Mouse (Mus musculus): ENCODE measurements at regions not wholly inside any gene's neighbourhood (a gene's known extent, or its start where the extent isn't known, plus 50 kb on each side); places are given as distances from the start of the nearest gene placed in this dataset.

- no peak for DNase-seq (ENCODE audit: low read depth, low spot score)
Observed at GRCm38 (mm10) chr16:79718230-79718629, 627.3 kb upstream of the Tmprss15 start.

- no peak for DNase-seq (ENCODE audit: low read depth, low spot score)
Observed at GRCm38 (mm10) chr16:79692444-79692843, 601.5 kb upstream of the Tmprss15 start.

DNA sequence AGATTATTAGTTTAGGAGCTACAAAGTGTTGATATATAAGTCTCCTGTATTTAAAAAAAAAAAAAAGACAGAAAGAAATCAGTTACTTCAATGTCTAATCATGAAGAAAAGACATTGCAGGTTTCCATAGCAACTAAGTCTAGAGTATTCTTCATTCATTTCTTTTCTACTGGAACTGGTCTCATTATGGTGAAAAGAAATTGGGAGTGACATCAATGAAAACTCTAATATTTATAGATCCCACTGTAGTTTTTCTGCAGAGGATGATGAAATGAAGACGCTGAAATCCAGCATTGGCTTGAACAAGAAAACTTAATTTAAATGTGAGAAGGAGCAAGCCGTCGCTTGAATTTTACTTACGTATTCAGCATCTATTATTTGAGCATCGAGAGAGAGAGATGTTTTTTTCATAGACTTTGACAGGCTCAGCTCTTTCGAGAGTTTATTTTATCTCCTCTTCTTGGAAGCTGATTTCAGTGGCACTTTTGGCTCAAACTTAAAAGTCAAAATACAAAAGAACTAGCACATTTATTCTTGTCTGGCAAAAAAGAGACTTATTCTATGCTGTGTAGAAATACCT, 560.4 kb upstream of the Tmprss15 start:
- no peak for DNase-seq (ENCODE audit: low read depth, low spot score)

DNA sequence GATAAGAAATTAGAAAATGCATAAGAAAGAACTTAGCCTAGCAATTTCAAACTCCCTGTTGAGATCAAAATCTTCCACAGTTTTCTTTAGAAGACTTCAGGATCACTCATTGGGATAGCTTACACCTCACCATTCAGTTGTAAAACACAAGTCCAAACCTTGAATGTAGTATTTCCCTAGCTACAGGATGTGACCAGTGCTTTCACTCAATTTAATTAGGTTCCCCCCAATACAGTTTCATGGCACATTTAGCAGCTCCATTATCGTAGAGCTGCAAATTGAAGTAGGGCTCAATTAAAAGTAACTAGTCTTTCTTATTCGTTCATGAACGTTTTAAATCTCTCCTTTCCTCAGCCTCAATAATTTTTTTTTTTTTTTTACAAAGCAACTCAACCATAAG, 550.0 kb upstream of the Tmprss15 start:
- no peak for DNase-seq (ENCODE audit: low read depth, low spot score)

DNA sequence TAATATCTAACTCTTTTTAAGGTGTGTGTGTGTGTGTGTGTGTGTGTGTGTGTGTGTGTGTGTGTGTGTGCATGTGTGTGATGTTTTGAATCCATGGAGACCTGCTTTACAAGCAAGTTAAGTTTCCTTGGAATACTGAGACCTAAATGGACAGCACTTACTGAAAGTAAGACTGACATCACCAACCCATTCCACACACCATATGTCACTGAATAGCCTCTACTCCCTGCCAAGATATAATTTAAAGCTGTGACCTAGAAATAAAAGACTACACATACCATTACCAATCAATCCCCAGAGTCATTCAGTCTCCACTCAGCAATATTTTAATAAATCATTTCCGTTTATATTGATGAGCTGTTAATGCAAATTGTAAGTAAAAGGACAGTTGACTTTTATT, 536.2 kb upstream of the Tmprss15 start:
- DNase-seq (ENCODE audit: low read depth, low spot score), result no peak

- no peak for DNase-seq (ENCODE audit: low read depth, low spot score)
Observed at GRCm38 (mm10) chr16:79611002-79611401, 520.1 kb upstream of the Tmprss15 start.

DNA sequence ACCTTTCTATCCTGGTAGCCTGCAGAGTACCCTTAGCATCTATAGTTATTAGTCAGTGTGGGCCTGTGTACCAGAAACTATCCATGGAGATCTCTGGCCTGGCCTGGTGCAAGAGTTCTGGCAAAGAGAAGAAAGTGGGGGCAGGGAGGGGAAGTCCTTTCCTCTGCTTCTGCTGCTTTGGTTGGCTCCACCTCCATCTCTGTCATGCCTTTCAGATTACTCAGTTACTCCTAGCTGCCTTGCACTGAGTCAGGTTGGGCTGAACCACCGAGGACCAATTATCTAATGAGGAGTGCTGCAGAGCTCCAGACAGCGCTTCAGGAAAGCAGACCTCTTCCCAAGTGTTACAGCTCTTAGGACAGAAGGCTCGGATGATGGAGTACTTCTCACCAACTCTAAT, 500.0 kb upstream of the Tmprss15 start:
- DNase-seq (ENCODE audit: low read depth, low spot score), result peak; percentile 98

DNA sequence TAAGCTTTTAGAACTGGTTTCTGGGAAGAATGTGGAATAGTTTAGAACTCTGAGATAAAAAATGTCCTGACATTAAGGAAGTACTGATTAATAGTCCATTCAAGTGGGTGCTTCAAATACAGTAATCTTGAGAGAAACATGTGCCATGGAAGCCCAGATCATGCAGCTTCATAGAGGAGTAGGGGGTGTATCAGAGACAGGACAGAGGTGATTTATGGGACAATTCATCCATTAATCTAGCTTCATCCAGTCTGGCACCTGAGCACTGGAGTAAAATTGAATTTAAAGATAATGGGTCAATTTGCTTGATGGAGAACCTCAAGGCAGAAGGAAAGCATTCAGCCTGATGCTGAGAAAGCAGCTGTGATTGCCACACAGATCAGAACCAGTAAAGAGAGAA, 494.8 kb upstream of the Tmprss15 start:
- DNase-seq (ENCODE audit: low read depth, low spot score), result no peak

- peak; percentile 77 for DNase-seq (ENCODE audit: low read depth, low spot score)
Observed at GRCm38 (mm10) chr16:79570867-79571266, 480.0 kb upstream of the Tmprss15 start.

DNA sequence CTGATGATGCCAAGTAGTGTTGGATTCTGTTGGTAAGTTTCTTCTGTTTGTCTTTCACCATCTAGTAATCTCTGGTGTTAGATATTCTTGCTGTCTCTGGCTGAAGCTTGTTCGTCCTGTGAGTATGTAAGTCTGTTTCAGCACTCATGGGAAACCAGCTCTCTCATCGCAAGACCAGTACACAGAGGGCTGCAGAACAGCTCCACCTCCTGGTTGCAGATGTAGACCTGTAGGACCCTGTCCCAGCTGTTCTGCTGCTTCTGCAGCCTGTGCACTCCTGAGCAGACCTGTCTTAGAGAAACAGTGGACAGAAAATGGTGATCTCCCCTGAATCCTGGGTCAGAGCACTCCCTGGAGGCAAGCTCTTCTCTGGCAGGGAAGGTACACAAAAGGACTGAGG, 443.5 kb upstream of the Tmprss15 start:
- DNase-seq (ENCODE audit: low read depth, low spot score), result peak; percentile 45

- peak; percentile 18 for DNase-seq (ENCODE audit: low read depth, low spot score)
Observed at GRCm38 (mm10) chr16:79492493-79492892, 401.6 kb upstream of the Tmprss15 start.

DNA sequence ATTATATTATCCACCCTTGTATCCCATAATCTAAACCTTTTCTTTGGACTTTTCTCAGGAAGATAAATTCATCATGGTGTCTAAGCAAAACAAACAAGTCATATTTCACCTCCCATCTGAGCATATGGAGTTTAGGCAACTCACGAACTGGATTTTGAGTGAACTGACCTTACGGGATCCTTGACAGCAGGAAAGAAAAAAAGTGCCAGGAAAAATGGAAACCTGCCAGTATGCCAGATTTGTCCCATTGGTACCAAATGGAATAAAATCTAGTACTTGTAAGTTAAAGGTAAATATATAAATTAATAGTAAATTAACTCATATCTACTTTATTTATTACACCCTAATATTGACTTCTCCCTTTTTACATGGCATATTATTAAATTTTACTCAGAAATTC, 360.0 kb upstream of the Tmprss15 start:
- no peak for DNase-seq (ENCODE audit: low read depth, low spot score)

GRCm38 (mm10) chr16:79449732-79450131, 358.8 kb upstream of the Tmprss15 start:
- DNase-seq (ENCODE audit: low read depth, low spot score), result no peak

GRCm38 (mm10) chr16:79407385-79407784, 316.5 kb upstream of the Tmprss15 start:
- DNase-seq (ENCODE audit: low read depth, low spot score), result no peak

DNA sequence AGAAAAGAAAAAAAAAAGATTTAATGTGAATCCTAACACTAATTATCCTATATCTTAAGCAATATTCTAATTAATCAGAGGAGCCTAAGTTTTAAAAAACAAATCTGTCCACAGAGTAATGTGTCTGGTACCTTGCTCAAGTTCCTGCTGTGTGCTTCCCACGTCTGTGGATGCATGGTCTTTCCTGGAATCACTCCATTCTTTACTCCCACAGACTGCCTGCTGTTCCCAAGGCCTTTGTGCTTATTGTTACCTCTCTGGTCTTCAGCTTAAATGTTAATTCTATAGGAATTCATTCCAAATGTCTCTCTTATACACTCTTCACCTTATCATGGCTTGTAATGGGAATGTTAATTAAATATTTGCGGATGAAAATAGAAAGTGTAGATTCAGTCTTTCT, 315.3 kb upstream of the Tmprss15 start:
- DNase-seq (ENCODE audit: low read depth, low spot score), result no peak

GRCm38 (mm10) chr16:79404064-79404463, 313.2 kb upstream of the Tmprss15 start:
- no peak for DNase-seq (ENCODE audit: low read depth, low spot score)

GRCm38 (mm10) chr16:79400100-79400499, 309.2 kb upstream of the Tmprss15 start:
- no peak for DNase-seq (ENCODE audit: low read depth, low spot score)

DNA sequence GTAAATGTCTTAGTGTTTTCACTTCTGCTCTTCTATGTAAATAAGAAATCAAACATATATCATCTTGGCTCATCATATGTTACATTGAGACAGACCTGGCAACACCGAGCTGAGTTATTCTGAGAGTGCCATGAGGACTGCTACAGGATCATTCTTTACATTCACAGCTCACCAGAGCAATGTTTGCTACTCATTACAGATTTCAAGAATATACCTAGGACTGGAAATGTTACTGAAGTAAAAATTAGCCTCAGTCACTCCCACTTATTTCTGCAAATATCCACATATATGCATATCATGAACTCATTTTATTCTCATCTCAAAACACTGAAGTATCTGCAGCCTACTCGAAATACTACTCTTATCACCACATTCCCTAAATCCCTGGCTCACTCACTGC, 307.6 kb upstream of the Tmprss15 start:
- DNase-seq (ENCODE audit: low read depth, low spot score), result no peak

- DNase-seq (ENCODE audit: low read depth, low spot score), result no peak
Observed at GRCm38 (mm10) chr16:79394425-79394824, 303.5 kb upstream of the Tmprss15 start.

GRCm38 (mm10) chr16:79386421-79386820, 295.5 kb upstream of the Tmprss15 start:
- no peak for DNase-seq (ENCODE audit: low read depth, low spot score)

GRCm38 (mm10) chr16:79350127-79350526, 259.2 kb upstream of the Tmprss15 start:
- DNase-seq (ENCODE audit: low read depth, low spot score), result no peak

DNA sequence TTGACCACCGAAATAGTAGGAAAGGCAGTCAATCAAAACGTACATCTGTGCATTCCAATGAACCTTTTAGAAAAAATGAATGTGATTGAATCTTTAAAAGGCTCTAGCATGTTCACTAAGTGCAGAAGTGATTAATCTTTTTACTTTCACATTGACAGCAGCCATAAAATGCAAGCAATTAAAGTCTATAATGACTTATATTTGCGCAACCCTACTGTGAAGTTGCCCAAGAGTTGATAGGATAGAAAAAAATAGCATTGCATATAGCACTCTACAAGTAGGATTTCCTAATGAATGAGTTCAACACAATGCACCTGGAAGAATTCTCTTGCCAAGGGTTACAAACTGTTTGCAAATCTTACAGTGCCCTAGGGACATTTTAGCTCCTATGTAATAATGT, 251.6 kb upstream of the Tmprss15 start:
- DNase-seq (ENCODE audit: low read depth, low spot score), result no peak

GRCm38 (mm10) chr16:79336416-79336815, 245.5 kb upstream of the Tmprss15 start:
- DNase-seq (ENCODE audit: low read depth, low spot score), result no peak

GRCm38 (mm10) chr16:79336016-79336415, 245.1 kb upstream of the Tmprss15 start:
- DNase-seq (ENCODE audit: low read depth, low spot score), result peak; percentile 63

Measured in 3T3-L1 (cell line).